Mouse (Mus musculus): ENCODE results near the gene Cd274.

The Cd274 gene

DNA sequence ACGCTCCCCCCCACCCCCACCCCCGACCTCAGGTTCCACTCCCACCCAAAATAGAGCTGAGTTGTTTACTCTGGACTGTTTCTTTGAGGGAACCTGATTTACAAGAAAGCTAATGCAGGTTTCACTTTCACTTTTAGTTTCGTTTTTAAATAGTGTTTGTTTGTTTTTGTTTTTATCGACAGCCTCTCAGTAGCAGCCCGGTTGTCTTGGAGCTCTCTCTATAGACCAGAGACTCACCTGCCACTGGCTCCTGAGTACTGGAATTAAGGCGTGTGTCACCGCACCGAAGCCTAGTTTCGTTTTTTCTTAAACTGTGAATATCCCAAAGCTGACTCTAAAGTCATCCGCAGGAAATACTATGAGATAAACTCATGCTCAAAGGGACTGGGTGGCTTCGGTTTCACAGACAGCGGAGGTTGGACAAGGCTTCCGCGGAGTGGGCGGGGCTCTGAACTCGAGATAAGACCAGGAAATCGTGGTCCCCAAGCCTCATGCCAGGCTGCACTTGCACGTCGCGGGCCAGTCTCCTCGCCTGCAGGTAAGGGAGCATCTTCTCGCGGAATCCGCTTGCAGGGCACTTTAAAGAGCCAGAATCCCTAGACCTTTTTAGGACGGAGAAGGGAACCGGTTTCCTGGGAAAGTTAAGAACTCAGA lies at the start of gene Cd274, which contains the start of gene Plgrkt:
Gene Cd274, plus strand, starts transcription at position 487 of the 654 bp plus-strand sequence.
Gene Plgrkt, minus strand, starts transcription at position 422 of the 654 bp plus-strand sequence.
- DNase-seq (ENCODE audit: low spot score) = peak; percentile 61

DNA sequence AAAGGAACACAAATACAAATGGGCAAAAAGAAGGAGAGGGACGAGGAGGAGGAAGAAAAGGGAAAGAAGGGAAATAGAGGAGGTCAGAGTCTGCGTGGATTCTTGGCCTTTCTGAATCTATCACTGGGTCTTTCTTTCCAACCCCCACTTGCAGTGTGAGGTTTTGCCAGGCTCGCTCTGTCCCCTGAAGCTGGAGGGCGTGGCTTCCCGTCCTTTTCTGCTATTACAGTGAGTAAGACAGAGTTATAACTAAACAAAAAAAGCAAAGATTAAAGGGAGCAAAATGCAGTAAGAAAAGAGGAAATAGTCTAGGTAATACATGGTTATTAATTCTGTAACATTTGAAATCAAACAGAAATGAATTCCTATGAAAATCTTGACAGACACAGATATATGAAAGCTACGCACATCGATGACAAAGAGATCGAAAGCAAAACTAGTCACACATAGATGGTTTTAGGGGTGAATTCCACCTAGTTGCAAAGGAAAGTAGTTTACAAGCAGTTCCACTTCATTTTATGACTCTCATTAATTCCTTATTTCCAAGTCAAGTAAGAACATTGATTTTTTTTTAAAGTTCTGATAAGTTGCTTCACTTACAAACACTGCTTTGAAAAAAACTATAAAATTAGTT lies 43.7 kb upstream of the Cd274 start:
- no peak for DNase-seq (ENCODE audit: low spot score)

DNA sequence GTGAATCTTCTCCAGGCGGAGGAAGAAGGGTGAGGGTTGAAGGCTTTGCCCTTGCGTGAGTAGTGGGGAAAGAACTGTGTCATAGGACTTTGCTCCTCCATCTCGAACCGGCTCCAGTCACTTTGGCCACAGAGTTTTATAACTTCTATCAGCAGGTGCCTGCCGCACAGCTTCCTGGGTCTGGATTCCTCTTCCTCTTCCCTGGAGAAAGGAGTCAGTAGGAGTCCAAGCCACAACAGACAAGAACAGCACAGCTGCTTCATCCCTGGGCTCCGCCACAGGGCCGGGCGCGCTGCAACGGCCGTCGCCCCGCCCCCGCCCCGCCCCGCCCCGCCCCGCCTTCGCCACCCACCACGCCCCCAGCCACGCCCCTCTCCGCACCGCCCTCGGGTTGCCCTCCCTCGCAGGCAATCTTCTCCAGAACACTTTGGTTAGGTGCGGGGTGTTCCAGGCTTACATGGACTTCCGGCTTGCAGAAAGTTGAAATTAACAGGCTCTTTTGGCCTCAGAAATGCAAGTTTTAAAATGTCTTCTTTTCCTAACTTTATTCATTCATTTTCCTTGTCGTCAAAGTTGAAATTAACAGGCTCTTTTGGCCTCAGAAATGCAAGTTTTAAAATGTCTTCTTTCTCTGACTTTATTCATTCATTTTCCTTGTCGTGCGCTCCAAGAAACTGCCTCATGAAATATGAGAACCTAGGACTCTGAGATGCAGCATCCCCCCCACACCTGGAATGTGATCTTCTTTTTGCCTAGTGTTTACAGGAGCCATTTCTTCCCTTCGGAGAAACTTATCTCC lies 42.0 kb upstream of the Cd274 start, which contains the start of gene Insl6:
Gene Insl6, minus strand, starts transcription at position 304 of the 799 bp plus-strand sequence.
- DNase-seq (ENCODE audit: low spot score) = peak; percentile 86

DNA sequence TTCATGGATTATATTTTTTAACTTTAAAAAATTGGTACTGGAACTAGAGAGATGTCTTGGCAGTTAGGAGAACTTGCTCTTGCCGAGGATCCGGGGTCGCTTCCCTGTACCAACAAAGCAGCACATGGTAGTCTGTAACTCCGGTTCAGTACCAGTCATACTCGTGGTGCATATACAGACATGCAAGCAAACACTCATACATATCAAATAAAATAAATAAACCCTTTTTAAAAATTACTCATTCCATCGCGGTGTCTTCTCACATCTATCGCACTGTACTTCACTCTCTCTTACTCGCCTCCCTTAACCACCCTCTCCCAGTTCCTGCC lies 41.4 kb upstream of the Cd274 start:
- DNase-seq (ENCODE audit: low spot score) = no peak

DNA sequence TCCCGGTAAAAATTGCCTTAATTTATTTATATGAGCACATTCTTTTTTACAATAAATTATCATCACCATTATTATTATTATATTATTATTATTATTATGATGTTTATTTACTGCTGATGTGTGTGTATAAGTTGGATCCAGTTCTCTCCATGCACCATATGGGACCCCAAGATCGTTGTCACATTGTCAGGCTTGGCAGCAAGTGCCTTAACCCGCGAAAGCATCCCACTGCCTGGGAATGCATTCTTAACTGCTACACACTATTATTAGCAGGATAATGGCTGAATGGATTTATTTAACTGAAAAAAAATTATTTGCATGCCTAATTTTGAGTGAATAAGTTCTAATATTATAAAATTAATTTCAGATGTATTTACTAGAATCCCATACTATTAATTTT lies 40.9 kb upstream of the Cd274 start:
- DNase-seq (ENCODE audit: low spot score) = no peak

DNA sequence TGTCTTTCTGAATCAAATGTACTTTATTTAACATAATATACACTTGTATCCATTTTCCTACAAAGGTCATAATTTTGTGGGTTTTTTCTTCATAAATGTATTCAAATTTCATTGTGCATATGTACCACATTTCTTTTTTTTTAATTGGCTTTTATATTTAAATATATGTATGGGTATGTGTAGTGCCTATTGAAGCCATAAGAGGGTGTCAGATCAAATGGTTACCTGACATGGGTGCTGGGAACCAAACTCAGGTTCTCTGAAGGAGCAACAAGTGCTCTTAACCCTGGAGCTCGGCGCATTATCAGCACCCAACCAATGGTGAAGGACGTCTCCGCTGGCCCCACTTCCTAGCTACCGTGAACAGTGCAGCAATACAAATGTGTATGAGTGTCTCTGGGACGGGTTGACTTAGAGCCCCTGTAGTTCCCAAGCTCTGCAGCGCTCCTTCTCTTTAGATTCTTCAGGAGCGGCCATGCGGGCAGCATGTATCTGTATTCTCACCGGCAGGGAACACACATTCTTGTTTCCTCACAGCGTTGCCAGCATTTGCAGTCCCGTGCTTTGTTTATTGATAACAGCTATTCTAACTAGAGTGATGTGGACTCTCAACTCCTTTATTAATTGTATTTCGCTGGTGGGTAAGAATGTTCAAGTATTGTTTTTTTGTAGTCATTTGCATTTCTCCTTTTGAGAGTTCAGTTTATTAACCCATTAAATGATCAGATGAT lies 40.3 kb upstream of the Cd274 start:
- DNase-seq (ENCODE audit: low spot score) = no peak

DNA sequence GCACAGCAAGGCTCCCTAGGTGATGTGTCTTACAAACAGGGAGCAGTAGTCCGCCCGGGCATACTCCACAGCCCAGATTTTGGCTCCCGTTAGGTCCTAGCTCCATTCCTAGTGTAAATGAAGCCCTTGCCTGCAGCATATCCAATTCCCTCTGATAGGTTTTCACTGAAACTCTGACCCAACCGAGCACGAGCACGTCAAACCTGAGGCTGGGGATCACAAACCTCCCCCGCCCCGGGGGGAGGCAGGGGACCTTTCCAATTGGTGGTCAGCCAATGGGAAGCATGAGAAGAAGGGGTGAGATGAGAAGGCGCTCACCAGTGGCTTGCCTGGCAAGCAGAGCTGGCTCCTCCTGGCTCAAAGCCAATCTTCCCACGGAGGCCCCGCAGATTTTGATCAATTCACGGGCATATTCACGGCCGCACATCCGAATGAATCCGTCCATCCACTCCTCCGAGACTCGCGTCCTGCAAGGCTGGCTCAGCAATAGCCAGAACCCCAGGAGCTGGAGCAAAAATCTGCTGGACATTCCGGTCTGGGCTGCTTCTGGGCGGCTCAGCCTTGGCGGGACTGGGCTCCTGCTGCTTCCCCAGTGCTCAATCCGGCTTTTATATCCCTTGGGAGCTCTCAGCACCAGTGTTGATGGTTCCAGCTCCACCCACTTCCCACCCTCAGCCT lies 33.0 kb upstream of the Cd274 start, which contains the start of gene Rln1:
Gene Rln1, minus strand, starts transcription at position 603 of the 678 bp plus-strand sequence.
- DNase-seq (ENCODE audit: low spot score) = peak; percentile 33

DNA sequence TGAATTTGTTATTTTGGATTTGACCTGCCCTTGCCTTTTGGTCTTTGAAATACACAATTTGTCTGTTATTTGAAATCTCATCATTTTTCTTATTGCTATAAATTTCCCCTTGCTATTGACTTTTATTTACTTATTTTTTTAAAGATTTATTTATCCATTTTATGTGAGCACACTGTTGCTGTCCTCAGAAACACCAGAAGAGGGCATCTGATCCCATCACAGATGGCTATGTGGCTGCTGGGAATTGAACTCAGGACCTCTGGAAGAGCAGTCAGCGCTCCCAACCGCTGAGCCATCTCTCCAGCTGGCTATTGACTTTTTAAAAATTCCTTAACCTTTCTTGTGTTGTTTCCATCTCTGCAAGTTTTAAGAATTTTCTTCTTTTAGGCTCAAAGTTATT lies 30.6 kb upstream of the Cd274 start:
- DNase-seq (ENCODE audit: low spot score) = no peak

DNA sequence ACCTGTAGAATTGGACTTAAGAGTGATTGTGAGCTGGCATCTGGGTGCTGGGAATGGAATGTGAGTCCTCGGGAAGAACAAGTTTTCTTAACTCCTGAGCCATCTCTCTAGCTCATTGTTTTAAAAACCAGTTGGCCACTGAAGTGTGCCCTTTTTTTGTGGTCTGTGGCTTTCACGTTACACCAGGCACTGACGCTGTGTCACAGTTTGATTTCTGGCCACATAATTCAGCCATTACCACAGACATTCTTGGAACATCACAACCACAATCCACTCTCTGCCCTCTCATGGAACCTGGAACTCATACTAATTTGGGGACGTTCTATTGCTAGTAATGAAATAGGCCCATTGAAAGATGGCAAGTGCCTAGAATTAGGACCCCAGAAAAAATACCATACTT lies 26.2 kb upstream of the Cd274 start:
- no peak for DNase-seq (ENCODE audit: low spot score)

DNA sequence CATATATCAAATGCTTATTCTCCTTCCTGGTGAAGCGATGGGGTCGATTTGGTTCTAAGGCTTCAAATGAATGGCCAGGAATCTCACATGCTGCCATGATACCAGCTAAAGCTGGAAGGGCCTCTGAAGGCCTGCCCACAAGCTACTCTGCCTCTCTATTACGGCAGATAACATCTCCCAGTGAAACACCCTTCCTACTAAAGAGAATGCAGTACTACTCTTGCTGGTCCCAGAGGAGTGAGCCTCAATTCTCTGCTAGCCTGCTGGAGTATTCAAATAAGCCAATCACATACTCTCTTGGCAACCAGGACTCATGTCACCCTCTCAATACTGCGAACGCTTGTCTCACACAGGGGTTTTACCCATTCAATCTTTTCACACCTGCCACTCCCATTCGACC lies 25.0 kb upstream of the Cd274 start:
- no peak for DNase-seq (ENCODE audit: low spot score)

DNA sequence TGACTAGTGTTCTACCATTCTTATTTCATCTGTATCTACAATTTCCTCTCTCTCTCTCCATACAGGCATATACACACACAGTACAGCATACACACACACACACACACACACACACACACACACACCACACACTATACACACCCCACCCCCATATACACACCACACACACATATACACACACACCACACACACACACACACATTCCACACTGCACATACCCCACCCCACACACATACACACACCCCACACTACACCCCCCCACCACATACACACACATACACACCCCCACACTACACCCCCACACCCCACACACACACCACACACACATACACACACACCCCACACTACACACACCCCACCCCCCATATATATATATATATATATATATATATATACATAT lies 22.4 kb upstream of the Cd274 start:
- DNase-seq (ENCODE audit: low spot score) = no peak

DNA sequence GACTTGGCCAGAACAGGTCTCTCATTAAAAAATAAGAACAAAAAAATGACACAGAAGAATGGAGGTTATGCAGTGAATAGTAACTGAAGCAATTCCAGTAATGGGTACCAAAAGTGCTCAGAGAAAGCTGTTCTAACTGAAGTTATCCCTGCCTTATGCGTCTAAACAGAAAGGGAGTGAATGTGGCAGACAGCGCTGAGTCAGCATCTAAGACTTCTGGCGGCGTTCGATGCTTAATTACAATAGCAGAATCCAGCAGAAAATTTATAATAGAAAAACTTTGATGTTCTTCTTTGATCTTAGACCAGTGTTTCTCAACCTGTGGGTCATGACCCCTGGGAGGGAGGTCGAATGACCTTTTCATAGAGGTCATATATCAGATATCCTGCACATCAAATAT lies 21.6 kb upstream of the Cd274 start:
- DNase-seq (ENCODE audit: low spot score) = no peak

DNA sequence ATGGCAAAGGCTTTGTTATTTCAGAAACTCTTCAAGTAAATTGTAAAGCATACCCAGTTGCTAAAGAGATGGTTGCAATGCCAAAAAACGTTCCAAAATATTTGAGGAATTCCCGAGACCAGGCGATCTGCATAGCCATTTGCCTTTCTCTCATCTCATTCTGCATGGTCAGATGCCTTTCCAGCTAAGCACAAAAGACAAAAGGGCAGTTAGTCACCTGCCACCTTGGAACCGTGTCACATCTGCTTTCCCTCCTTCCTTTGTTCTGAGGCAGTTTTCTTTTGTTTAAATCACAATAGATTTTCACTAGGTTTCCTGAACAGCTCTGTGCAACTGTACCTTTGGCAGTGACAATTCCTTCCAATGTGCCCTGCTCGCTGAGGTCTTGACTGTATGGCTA lies 16.3 kb upstream of the Cd274 start:
- no peak for DNase-seq (ENCODE audit: low spot score)

DNA sequence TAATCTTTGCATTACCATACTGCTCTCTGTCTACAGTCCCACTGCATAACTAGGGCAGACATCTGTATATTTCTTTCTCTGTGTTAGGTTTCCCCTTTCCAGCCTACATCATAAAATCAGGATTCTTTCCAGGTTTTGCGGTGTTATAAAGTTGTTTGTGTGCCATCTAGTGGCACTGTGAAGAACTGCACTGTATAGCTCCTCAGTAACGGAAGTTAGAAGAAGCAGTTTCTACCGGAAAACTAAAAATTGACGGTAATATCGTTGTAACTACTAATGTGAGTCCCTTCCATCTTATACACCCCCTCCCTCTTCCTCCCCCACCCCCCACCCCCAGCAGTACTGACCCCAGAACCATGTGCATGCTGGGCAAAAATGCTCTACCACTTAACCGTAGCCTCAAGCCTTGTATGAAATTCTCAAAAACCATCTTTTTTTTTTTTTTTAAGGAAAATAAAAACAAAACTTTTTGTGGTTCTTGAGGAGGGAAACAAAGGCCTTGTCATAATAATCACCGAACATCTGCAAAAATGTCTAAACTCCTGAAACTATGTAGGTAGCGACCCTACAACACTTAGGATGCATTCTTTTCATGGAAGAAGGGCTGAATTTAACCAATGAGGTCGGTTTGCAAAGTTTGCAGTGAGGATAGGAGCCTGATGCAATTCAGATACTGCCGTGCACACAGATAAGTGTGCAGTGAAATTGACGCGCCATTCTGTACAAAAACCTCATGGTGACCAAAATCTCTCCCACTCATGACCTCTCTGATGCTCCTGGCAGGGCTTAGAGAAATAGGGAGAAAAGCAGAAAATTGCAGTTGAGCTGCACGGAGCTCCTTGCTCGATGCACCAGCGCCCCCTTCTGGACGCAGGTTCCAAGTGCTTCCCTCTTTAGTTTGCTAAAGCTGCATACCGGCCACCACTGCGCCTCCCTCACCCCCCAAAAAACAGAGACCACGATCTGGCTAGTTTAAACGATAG lies 12.1 kb upstream of the Cd274 start:
- peak; percentile 73 for DNase-seq (ENCODE audit: low spot score)

DNA sequence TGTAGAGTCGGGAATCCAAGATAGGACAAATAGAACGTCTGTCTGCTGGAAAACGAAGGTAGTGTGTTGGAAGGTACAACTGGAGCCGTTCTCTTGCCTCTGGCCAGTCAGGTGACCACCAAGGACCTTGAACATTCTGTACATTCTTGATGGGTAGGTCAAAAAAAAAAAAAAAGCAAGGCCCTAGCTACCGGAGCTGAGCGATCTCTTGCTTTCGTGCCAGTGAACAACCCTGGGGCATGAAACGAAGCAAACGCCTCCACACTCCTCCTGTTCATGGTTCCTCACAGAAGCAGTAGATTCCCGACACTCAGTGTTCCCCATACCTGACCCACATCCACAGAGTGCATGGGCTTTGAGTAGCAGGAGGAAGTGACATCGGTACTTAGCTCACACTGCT lies 11.0 kb upstream of the Cd274 start:
- peak; percentile 28 for DNase-seq (ENCODE audit: low spot score)

DNA sequence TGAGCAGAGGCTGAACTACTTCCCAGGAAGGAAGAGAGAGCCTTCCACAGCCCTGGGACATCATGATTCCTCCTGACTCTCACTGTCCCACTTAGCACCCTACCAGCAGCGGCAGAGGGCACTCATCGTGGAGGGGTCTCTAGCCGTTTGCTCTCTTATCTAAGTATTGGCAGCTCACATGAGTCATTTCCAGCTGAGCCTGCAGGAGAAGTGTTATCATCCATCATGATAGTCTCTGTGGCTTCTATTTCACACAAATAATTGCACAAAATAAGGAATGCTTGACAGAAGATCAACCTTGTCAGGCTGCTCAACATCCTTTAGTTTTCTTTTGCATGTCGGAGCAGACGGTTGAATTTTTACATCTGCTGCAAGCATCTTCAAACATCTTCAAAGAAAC lies 7.0 kb upstream of the Cd274 start:
- no peak for DNase-seq (ENCODE audit: low spot score)

DNA sequence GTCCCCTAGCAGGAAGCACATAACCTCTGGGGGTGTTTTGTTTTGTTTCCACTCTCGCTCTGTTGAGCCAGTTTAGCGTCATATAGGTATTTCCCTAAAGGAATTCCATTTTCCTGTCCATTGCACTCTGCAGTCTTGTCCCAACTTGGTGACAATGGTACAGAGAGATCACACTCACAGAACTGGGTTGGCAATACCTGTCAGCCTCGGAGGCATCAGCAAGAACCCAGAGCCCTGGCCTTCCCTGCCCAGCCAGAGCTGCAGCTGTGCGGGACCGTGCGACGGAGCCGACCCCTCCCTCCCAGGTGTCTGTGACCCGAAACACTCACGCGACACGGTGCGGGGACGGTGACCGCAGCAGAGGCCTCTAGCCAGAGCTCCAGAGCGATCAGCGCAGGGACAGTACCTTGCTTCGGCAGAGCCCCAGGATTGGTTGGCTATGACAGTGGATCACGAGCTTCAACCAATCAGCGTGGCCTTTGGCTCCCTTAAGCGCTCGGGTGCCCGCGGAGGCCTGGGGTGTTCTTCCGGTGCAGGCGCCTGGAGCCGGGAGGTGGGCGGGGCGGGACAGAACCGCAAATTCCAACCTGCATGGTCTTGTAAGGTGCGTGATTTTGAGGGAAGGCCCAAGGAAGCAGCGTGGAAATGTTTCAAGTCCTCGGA lies 5.7 kb upstream of the Cd274 start:
- peak; percentile 90 for DNase-seq (ENCODE audit: low spot score)

DNA sequence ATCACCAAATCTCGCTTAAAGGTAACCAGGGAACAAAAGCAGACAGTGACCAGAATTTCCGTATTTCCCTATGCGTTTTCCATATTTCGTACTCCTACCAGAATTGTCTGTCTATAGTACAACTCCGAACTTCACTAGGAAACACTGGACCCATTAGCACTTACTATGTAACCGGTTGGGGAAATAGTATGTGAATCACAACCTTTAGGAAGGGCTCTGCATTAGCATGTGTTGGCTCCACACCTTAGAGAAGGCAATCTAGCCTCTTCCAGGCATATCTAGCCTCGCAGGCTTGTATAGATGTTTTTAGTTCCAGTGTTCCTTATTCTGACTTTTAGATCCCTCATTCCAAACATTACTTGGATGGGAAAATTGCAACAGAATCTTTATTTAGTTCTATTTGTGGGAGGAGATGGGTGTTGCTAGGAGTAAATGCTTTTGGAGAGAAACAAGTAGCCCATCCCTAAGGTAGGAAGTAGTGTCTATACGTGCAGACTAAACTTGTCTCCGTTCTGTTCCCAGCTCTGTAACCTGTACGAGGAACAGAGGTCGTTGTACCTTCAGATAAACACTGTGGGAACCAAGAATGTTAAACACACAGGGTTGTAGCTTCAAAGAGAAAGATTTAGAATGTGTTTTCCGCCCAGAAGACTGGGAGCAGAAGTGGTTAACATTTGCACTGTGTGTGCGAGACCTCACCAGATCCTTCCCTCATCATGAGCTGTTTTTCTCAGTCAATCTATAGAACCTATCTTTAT lies 4.9 kb upstream of the Cd274 start:
- no peak for DNase-seq (ENCODE audit: low spot score)

DNA sequence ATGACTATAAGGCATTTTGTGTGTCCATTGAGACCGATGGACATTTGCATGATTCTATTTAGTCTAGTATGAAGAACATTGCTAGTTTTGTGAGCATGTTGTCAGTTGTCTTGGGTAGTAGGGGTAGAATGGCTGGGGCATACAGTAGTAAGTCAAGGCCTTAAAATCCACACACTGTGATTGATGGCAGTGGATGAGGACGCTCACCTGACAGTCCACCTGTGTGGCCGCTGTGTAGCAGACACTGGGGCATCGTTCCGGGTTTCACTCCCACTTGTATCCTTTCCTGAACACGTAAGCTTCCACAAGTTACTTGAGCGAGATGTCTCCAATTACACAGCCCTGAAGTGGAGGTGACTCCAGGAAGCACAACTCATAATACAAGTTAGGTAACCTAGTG lies 3.7 kb upstream of the Cd274 start:
- no peak for DNase-seq (ENCODE audit: low spot score)

Measured in yolk sac, embryonic 10.5 days (tissue).